In the genomic region with DNA sequence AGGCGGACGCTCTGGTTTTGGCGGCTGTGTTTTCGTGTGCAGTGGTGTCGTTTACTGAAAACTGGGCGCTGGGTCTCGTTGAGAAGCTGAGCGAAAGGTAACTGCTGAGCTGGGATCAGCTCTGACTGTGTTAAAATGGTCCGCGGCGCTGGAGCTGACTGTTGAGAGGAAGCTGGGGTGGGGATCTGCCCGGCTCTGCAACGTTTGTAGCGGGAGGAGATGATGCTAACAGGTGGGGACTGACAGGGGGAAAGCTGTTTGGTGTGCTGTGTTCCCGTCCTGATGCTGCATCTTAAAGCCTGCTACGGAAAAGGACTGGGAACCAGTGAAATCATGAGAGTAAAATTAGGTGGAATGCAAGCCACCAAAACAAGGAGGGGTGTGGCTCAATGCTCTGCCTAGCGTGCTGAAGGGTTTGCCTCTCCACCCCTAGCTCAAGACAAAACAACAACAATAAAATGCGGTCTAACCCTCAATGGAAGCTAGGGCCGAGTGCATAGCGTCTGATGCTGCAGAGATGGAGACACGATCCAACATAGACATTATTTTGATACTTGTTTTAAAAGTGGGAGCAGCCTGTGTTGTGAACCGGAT, we compare ENCODE assay signal across 8 mouse cellular contexts. TPM values are rescaled to one million over a fixed set of nuclear protein-coding genes. Genes with fewer than 3 reads are reported as not detected.
DNase-seq lines count a peak whose midpoint lies in the region; ATAC-seq and TF ChIP-seq lines count a peak whose summit lies in the region.

No protein-coding gene starts in this region.

- TF ChIP-seq CTCF in G1E (IDR thresholded peaks at IDR 0.05; ENCODE audit: low read depth, low read length) = no peak

- H3K9ac ChIP-seq in heart, embryonic 12.5 days = peak overlapping the region; percentile 72
- H3K9ac ChIP-seq in forebrain, embryonic 13.5 days = peak overlapping the region; percentile 78
- H3K9ac ChIP-seq in liver, embryonic 16.5 days (ENCODE audit: low read depth, low read length) = peak overlapping the region; percentile 80

- H3K4me1 ChIP-seq in heart, embryonic 12.5 days (replicated peaks) = peaks cover 19% of the 10 kb centered on the region
- H3K4me1 ChIP-seq in G1E (ENCODE audit: insufficient read depth, low read depth, low read length) = 0 out of 2 replicates have a peak, but pooled peaks cover 3% of the 10 kb centered on the region
- H3K4me1 ChIP-seq in forebrain, embryonic 13.5 days = peaks cover 24% of the 10 kb centered on the region
- peaks cover 13% of the 10 kb centered on the region for H3K4me1 ChIP-seq in liver, embryonic 16.5 days (ENCODE audit: control insufficient read depth, low read depth, low read length)

- no peaks in the 10 kb centered on the region for H3K36me3 ChIP-seq in heart, embryonic 12.5 days
- H3K36me3 ChIP-seq in G1E (replicated peaks) = peaks cover 2% of the 10 kb centered on the region
- H3K36me3 ChIP-seq in forebrain, embryonic 13.5 days (ENCODE audit: poor library complexity, severe bottlenecking) = 0 out of 2 replicates have a peak, but pooled peaks cover 3% of the 10 kb centered on the region
- H3K36me3 ChIP-seq in liver, embryonic 16.5 days (ENCODE audit: control insufficient read depth, insufficient read depth) = no peaks in the 10 kb centered on the region

- no peaks in the 10 kb centered on the region for H3K27me3 ChIP-seq in heart, embryonic 12.5 days (replicated peaks)
- H3K27me3 ChIP-seq in G1E (ENCODE audit: insufficient read depth, low read length) = no peaks in the 10 kb centered on the region
- H3K27me3 ChIP-seq in forebrain, embryonic 13.5 days = no peaks in the 10 kb centered on the region
- no peaks in the 10 kb centered on the region for H3K27me3 ChIP-seq in liver, embryonic 16.5 days (ENCODE audit: control insufficient read depth, insufficient read depth, low read depth, low read length)

- DNase-seq in heart, adult 11 months = no peak
- DNase-seq in G1E (ENCODE audit: low spot score) = peak; percentile 1
- no peak for DNase-seq in frontal cortex, adult 2 months (ENCODE audit: extremely low spot score in 1 of 2, low spot score in 1 of 2)
- DNase-seq in left cerebral cortex, adult 9 months (ENCODE audit: low spot score in 2 of 2) = no peak
- no peak for DNase-seq in spleen, postnatal 10 days (ENCODE audit: low spot score in 2 of 2)

- H3K4me2 ChIP-seq in heart, embryonic 12.5 days = peak overlapping the region; percentile 84
- H3K4me2 ChIP-seq in forebrain, embryonic 13.5 days = peak overlapping the region; percentile 74
- peak overlapping the region; percentile 74 for H3K4me2 ChIP-seq in liver, embryonic 16.5 days (ENCODE audit: low read depth, low read length)

- no peaks in the 10 kb centered on the region for H3K9me3 ChIP-seq in heart, embryonic 12.5 days (replicated peaks)
- no peaks in the 10 kb centered on the region for H3K9me3 ChIP-seq in G1E (replicated peaks)
- no peaks in the 10 kb centered on the region for H3K9me3 ChIP-seq in forebrain, embryonic 13.5 days (replicated peaks)
- no peaks in the 10 kb centered on the region for H3K9me3 ChIP-seq in liver, embryonic 16.5 days (replicated peaks; ENCODE audit: control insufficient read depth, low read length)

- H3K4me3 ChIP-seq in heart, embryonic 12.5 days = peak overlapping the region; percentile 79
- H3K4me3 ChIP-seq in G1E (ENCODE audit: low read depth, low read length) = peak overlapping the region; percentile 73
- peak overlapping the region; percentile 64 for H3K4me3 ChIP-seq in forebrain, embryonic 13.5 days
- H3K4me3 ChIP-seq in liver, embryonic 16.5 days (ENCODE audit: low read depth, low read length) = peak overlapping the region; percentile 86

- 2% methylated on average over 22 of the region's 22 CpGs for WGBS in heart, embryonic 12.5 days
- 2% methylated on average over 22 of the region's 22 CpGs for WGBS in forebrain, embryonic 13.5 days
- WGBS in liver, embryonic 16.5 days (ENCODE audit: insufficient replicate concordance) = under 1% methylated on average over 22 of the region's 22 CpGs

- ATAC-seq in heart, embryonic 12.5 days (ENCODE audit: insufficient number of reproducible peaks, low FRiP score) = peak; percentile 39
- no peak for ATAC-seq in G1E (ENCODE audit: extremely low read depth, insufficient number of reproducible peaks, low FRiP score, poor library complexity, severe bottlenecking)
- peak; percentile 7; the same call in 1 of the 2 replicates for ATAC-seq in forebrain, embryonic 13.5 days
- ATAC-seq in liver, embryonic 16.5 days (ENCODE audit: low read depth) = peak; percentile 27

- peak overlapping the region; percentile 95 for H3K27ac ChIP-seq in heart, embryonic 12.5 days (ENCODE audit: poor library complexity, severe bottlenecking)
- peak overlapping the region; percentile 90 for H3K27ac ChIP-seq in forebrain, embryonic 13.5 days
- peak overlapping the region; percentile 98 for H3K27ac ChIP-seq in liver, embryonic 16.5 days (ENCODE audit: low read length)

RNA-seq across cellular contexts. Expression of a gene that starts 0.4 kb away (rescaled TPM):
- 17.2 and 18.0 TPM in 2 replicates for polyA plus RNA-seq in heart, embryonic 12.5 days (2016; fragmentation: Nextera tagmentation; extraction: Ambion mirVana)
- total RNA-seq in G1E (2014; fragmentation: Nextera tagmentation) = 26.0 and 29.2 TPM in 2 replicates
- 11.4 and 15.0 TPM in 2 replicates for total RNA-seq in G1E (2017)
- polyA plus RNA-seq in G1E (2012) = 1.6 and 2.1 TPM in 2 replicates
- 29.0 and 32.0 TPM in 2 replicates for polyA plus RNA-seq in forebrain, embryonic 13.5 days (2015; fragmentation: Nextera tagmentation; extraction: Ambion mirVana)
- 9.1 and 9.6 TPM in 2 replicates for polyA plus RNA-seq in liver, embryonic 16.5 days (2015; fragmentation: Nextera tagmentation; extraction: Ambion mirVana)
- 10.2 TPM in 2 replicates for polyA plus RNA-seq in frontal cortex, adult 2 months (2012; rRNA removed)
